Mouse (Mus musculus): ENCODE data around the gene Fyn. TPM values are rescaled to one million over a fixed set of nuclear protein-coding genes. Genes with fewer than 3 reads are reported as not detected.

Gene Fyn
- polyA plus RNA-seq, 1 experiment from 2014 or later, result 44.3 TPM

DNA sequence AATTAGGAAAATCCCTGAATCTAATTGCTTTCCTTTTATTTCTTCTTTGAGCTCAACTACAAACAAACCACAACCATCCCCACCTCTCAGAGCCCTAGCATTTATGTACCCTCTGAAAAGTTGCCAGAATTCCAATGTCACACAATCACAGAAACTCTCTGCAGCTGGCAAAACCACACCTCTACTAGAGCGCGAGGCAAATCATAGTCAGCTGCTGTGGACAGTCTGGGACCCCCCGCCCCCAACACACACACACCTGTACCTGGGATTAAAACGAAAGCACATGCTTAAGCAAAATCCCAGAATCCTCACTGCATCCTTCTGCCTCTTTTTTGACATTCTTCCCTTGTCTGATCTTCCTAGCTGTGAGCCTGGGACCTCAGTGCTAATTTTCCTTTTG, 230.9 kb downstream of the Fyn start:
- H3K9me3 ChIP-seq (ENCODE audit: control insufficient read depth, low read length), result no peaks in the 10 kb centered on the region; the same call in 1 of the 2 replicates
- no peaks in the 10 kb centered on the region for H3K4me1 ChIP-seq (ENCODE audit: control insufficient read depth, insufficient read depth, low read length)
- H3K4me2 ChIP-seq, result no peak overlapping the region
- ATAC-seq (ENCODE audit: low FRiP score) (no peak), DNase-seq (ENCODE audit: low spot score, missing footprints) (no peak)
- H3K36me3 ChIP-seq (ENCODE audit: control insufficient read depth, insufficient read depth, low read length), result no peaks in the 10 kb centered on the region
- no peak overlapping the region for H3K27ac ChIP-seq (ENCODE audit: low read depth, low read length)
- WGBS, result 86% methylated on average over 4 of the region's 4 CpGs
- no peak overlapping the region for H3K9ac ChIP-seq (ENCODE audit: low read length)
- no peak overlapping the region for H3K4me3 ChIP-seq (ENCODE audit: low read depth, low read length)
- H3K27me3 ChIP-seq (ENCODE audit: control insufficient read depth, insufficient read depth, low read length), result no peaks in the 10 kb centered on the region

DNA sequence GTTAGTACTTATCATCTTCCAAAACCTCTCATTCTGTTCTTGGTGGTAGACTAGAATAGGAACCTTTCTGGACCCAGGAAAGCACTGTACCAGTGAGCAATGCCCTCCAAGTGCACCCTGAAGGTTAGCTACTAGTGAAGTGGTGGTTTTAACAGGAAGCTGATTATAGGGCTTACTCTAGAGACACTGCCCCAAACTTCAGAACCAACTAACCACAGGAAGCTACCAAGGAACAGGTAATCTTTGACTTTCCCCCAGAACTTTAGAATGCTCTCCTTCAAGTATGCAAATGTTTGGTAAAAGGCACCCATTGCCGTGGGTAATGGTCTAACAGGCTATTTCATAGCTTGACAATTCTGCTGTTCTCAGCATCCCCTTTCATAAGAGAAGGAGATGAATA, 231.5 kb downstream of the Fyn start:
- 87% methylated on average over 1 of the region's 1 CpGs for WGBS
- Histone ChIP-seq H3K9ac (ENCODE audit: low read length) (no peak overlapping the region), H3K4me1 (ENCODE audit: control insufficient read depth, insufficient read depth, low read length) (no peaks in the 10 kb centered on the region), H3K4me3 (ENCODE audit: low read depth, low read length) (no peak overlapping the region), H3K36me3 (ENCODE audit: control insufficient read depth, insufficient read depth, low read length) (no peaks in the 10 kb centered on the region), H3K27me3 (ENCODE audit: control insufficient read depth, insufficient read depth, low read length) (no peaks in the 10 kb centered on the region), H3K4me2 (no peak overlapping the region), H3K9me3 (ENCODE audit: control insufficient read depth, low read length) (peaks cover 3% of the 10 kb centered on the region; the same call in 1 of the 2 replicates), H3K27ac (ENCODE audit: low read depth, low read length) (no peak overlapping the region)
- DNase-seq (ENCODE audit: low spot score, missing footprints), result no peak
- ATAC-seq (ENCODE audit: low FRiP score), result no peak

DNA sequence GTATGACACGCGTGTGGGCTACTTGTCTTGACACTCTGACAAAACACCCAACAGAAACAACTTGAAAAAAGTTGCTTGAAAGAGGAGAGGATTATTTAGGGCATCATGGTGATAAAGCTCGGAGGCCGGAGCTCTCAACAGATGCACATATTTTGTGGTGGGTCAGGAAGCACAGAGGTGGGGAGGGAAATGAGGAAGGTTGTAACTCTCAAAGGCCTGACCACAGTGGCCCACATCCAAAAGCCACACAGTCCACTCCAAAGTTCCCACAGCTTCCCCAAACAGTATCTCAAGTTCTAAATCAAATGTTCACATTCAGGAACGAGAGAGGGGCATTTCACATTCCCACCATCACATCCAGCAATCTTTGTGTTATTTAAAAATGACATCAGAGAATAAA, 232.4 kb downstream of the Fyn start:
- Histone ChIP-seq H3K36me3 (ENCODE audit: control insufficient read depth, insufficient read depth, low read length) (no peaks in the 10 kb centered on the region), H3K9ac (ENCODE audit: low read length) (no peak overlapping the region), H3K9me3 (ENCODE audit: control insufficient read depth, low read length) (peaks cover 3% of the 10 kb centered on the region; the same call in 1 of the 2 replicates), H3K4me1 (ENCODE audit: control insufficient read depth, insufficient read depth, low read length) (no peaks in the 10 kb centered on the region), H3K27ac (ENCODE audit: low read depth, low read length) (no peak overlapping the region), H3K4me3 (ENCODE audit: low read depth, low read length) (no peak overlapping the region), H3K27me3 (ENCODE audit: control insufficient read depth, insufficient read depth, low read length) (no peaks in the 10 kb centered on the region), H3K4me2 (no peak overlapping the region)
- no peak for DNase-seq (ENCODE audit: low spot score, missing footprints)
- 88% methylated on average over 5 of the region's 5 CpGs for WGBS
- ATAC-seq (ENCODE audit: low FRiP score), result no peak

DNA sequence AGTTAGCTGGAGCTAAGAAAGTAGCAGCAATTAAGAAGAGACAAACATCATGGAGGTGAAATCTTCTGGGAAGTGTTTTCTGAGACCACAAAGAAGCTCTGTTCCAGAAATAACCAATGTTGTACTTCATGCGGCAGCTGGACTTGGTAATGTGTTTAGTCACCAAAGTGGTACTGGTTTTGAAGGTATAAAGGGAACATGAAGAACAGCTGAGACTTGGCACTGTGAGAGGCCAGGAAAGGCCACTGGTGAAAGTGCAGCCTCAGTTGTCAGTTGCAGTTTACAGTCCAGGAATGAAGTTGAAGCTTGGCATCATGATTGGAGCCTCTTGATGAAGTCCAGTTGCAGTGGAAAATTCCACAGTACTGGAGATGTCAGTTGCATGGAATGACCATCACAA, 237.8 kb downstream of the Fyn start:
- no peak for ATAC-seq (ENCODE audit: low FRiP score)
- H3K4me2 ChIP-seq, result no peak overlapping the region
- 91% methylated on average over 1 of the region's 1 CpGs for WGBS
- H3K9me3 ChIP-seq (ENCODE audit: control insufficient read depth, low read length), result peaks cover 3% of the 10 kb centered on the region; the same call in 1 of the 2 replicates
- H3K27ac ChIP-seq (ENCODE audit: low read depth, low read length), result no peak overlapping the region
- H3K9ac ChIP-seq (ENCODE audit: low read length), result no peak overlapping the region
- H3K36me3 ChIP-seq (ENCODE audit: control insufficient read depth, insufficient read depth, low read length), result no peaks in the 10 kb centered on the region
- no peaks in the 10 kb centered on the region for H3K27me3 ChIP-seq (ENCODE audit: control insufficient read depth, insufficient read depth, low read length)
- H3K4me1 ChIP-seq (ENCODE audit: control insufficient read depth, insufficient read depth, low read length), result no peaks in the 10 kb centered on the region
- DNase-seq (ENCODE audit: low spot score, missing footprints), result peak; percentile 73
- H3K4me3 ChIP-seq (ENCODE audit: low read depth, low read length), result no peak overlapping the region

DNA sequence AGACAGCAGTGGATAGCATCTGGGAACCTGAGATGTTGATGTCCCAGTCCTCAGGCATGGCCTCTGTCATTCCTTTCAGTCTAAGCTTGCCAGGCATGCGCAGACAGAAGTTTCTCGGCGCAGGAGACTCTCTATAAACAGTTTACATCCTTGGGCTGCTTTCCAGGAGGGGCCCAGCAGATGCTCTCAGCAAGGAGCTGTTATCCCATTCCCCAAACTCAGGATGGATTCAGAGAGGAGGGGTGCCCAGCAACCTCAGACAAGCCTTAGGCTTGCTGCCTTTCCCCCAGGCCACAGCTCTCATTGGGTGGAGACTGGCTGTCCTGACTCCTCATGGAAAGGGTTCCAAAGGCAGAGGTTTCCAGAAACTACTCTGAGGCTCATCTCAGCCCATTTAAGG, 242.6 kb downstream of the Fyn start:
- peaks cover 8% of the 10 kb centered on the region for H3K4me1 ChIP-seq (ENCODE audit: control insufficient read depth, insufficient read depth, low read length)
- DNase-seq (ENCODE audit: low spot score, missing footprints) (peak; percentile 82), ATAC-seq (ENCODE audit: low FRiP score) (no peak)
- no peaks in the 10 kb centered on the region for H3K9me3 ChIP-seq (ENCODE audit: control insufficient read depth, low read length)
- no peaks in the 10 kb centered on the region for H3K36me3 ChIP-seq (ENCODE audit: control insufficient read depth, insufficient read depth, low read length)
- WGBS, result 76% methylated on average over 3 of the region's 3 CpGs
- no peak overlapping the region for H3K4me2 ChIP-seq
- H3K9ac ChIP-seq (ENCODE audit: low read length), result no peak overlapping the region
- no peaks in the 10 kb centered on the region for H3K27me3 ChIP-seq (ENCODE audit: control insufficient read depth, insufficient read depth, low read length)
- H3K27ac ChIP-seq (ENCODE audit: low read depth, low read length), result no peak overlapping the region
- H3K4me3 ChIP-seq (ENCODE audit: low read depth, low read length), result no peak overlapping the region

DNA sequence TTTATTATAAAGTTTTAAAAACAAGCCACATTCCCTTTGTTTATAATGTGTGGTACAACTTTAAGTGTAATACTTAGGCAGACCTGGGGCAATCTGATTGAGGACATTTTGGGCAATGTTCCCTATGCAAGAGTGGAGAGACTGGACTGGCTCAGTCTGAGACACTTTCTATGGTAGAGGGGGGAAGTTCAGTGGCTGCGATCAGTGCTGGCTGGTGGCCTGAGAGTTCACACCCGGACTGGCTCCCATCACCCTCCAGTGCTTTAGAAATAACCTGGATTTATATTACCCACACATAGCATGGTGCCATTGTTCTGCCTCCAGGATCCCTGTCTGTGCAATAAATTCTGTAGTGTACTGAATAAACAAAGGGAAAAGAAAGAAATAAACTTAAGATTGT, 243.5 kb downstream of the Fyn start:
- 84% methylated on average over 2 of the region's 2 CpGs for WGBS
- ATAC-seq (ENCODE audit: low FRiP score), result no peak

DNA sequence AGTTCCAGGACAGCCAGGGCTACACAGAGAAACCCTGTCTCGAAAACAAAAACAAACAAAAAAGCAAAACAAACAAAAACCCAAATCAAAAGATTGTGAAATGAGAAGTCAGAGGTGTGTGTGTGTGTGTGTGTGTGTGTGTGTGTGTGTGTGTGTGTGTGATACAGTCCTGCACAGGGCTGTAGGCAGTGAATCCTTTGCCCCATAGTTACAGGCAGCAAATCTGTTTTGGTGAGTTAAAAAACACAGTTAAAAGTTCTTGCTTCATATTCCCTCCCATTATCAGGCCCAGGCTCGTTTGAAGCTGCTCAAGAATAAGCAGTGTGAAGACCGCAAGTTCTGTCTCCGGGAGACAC, 244.0 kb downstream of the Fyn start, which contains the start of gene Traf3ip2:
Traf3ip2 (plus strand) TSS at position 302 of the 356 bp plus-strand sequence.
- WGBS, result 61% methylated on average over 4 of the region's 4 CpGs
- ATAC-seq (ENCODE audit: low FRiP score), result no peak

More for the DNA sequence above, 243.5 kb downstream of the Fyn start:
- Histone ChIP-seq H3K4me1 (ENCODE audit: control insufficient read depth, insufficient read depth, low read length) (peaks cover 8% of the 10 kb centered on the region), H3K27ac (ENCODE audit: low read depth, low read length) (no peak overlapping the region), H3K4me3 (ENCODE audit: low read depth, low read length) (no peak overlapping the region), H3K36me3 (ENCODE audit: control insufficient read depth, insufficient read depth, low read length) (no peaks in the 10 kb centered on the region), H3K27me3 (ENCODE audit: control insufficient read depth, insufficient read depth, low read length) (no peaks in the 10 kb centered on the region), H3K9me3 (ENCODE audit: control insufficient read depth, low read length) (no peaks in the 10 kb centered on the region), H3K4me2 (no peak overlapping the region), H3K9ac (ENCODE audit: low read length) (no peak overlapping the region)
- DNase-seq (ENCODE audit: low spot score, missing footprints), result peak; percentile 59

DNA sequence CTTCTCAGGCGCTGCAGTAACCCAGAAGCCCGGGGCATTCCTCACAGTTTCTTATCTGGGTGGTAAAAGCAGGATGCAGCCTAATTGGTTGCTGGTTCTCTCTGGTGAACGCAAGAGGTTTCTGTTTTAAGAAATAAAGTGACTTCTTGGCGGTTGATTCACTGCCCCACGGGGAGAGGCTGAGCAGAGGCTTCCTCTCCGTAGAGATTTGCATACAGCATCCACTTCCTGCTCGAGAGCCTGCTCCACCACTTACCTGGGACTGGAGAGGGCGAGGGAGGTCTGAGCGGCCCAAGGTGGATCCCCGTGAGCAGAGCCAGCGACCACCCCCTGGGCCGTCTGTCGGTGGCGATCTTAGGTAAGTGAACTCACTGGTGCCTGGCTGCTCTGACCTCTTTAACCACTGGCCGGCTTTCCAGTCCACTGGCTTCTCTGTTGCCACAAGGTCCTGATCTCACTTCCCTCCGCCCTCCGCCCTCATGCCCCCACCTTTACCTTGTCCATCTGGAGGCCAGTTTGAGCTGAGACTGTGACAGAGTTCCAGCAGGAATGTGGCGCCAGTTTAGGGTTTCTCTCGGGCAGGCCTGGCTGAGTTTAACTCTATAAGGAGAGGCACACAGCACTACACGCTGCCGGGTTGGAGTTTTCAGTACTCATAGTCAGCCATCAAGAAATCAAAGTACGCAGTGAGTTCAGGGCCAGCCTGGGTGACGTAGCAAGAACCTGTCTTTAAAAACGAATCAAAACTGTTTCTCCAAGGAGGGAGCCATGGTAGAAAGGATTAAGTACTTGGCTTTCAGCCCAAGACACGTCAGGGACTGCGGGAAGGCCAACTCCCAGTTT, 244.6 kb downstream of the Fyn start:
- Histone ChIP-seq H3K9me3 (ENCODE audit: control insufficient read depth, low read length) (no peaks in the 10 kb centered on the region), H3K9ac (ENCODE audit: low read length) (peak overlapping the region; percentile 34), H3K4me2 (peak overlapping the region; percentile 33), H3K4me1 (ENCODE audit: control insufficient read depth, insufficient read depth, low read length) (peaks cover 8% of the 10 kb centered on the region), H3K4me3 (ENCODE audit: low read depth, low read length) (no peak overlapping the region), H3K27me3 (ENCODE audit: control insufficient read depth, insufficient read depth, low read length) (no peaks in the 10 kb centered on the region), H3K36me3 (ENCODE audit: control insufficient read depth, insufficient read depth, low read length) (no peaks in the 10 kb centered on the region), H3K27ac (ENCODE audit: low read depth, low read length) (no peak overlapping the region)
- DNase-seq (ENCODE audit: low spot score, missing footprints) (peak; percentile 92), ATAC-seq (ENCODE audit: low FRiP score) (peak; percentile 48)
- WGBS, result 11% methylated on average over 26 of the region's 26 CpGs

More for the DNA sequence above, 244.0 kb downstream of the Fyn start, which contains the start of gene Traf3ip2:
- H3K27ac ChIP-seq (ENCODE audit: low read depth, low read length), result no peak within 1 kb of the TSS
- H3K36me3 ChIP-seq (ENCODE audit: control insufficient read depth, insufficient read depth, low read length), result no peaks in the 10 kb centered on the region
- H3K4me1 ChIP-seq (ENCODE audit: control insufficient read depth, insufficient read depth, low read length), result peaks cover 8% of the 10 kb centered on the region
- no peak for DNase-seq (ENCODE audit: low spot score, missing footprints)
- H3K9ac ChIP-seq (ENCODE audit: low read length), result peak within 1 kb of the TSS; percentile 34
- no peaks in the 10 kb centered on the region for H3K9me3 ChIP-seq (ENCODE audit: control insufficient read depth, low read length)
- H3K27me3 ChIP-seq (ENCODE audit: control insufficient read depth, insufficient read depth, low read length), result no peaks in the 10 kb centered on the region
- no peak within 1 kb of the TSS for H3K4me3 ChIP-seq (ENCODE audit: low read depth, low read length)
- peak within 1 kb of the TSS; percentile 33 for H3K4me2 ChIP-seq

DNA sequence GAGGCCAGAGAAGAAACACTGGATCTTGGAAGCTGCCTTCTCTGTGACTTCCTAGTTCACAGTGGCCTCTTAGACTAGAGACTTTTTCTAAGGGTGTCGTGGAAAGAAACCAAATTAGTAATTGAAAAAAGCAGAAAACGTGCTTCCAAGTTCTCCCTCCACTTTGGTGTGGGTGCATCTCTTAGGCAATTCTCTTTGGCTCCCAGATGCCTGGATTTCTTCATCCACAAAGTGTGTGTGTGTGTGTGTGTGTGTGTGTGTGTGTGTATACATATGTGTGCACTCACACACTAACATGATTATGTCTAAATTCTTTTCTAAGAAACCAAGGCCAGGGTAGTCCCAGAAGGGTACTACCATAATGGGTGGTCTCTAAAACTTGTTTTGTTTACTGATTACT, 245.3 kb downstream of the Fyn start:
- Histone ChIP-seq H3K36me3 (ENCODE audit: control insufficient read depth, insufficient read depth, low read length) (no peaks in the 10 kb centered on the region), H3K4me1 (ENCODE audit: control insufficient read depth, insufficient read depth, low read length) (peaks cover 8% of the 10 kb centered on the region), H3K4me2 (no peak overlapping the region), H3K9ac (ENCODE audit: low read length) (no peak overlapping the region), H3K9me3 (ENCODE audit: control insufficient read depth, low read length) (no peaks in the 10 kb centered on the region), H3K4me3 (ENCODE audit: low read depth, low read length) (no peak overlapping the region), H3K27ac (ENCODE audit: low read depth, low read length) (no peak overlapping the region), H3K27me3 (ENCODE audit: control insufficient read depth, insufficient read depth, low read length) (no peaks in the 10 kb centered on the region)
- peak; percentile 72 for DNase-seq (ENCODE audit: low spot score, missing footprints)
- ATAC-seq (ENCODE audit: low FRiP score), result no peak; the same call in 1 of the 2 replicates
- WGBS, result 54% methylated on average over 2 of the region's 2 CpGs

Measured in midbrain, embryonic 11.5 days (tissue).